Mouse (Mus musculus) limb, embryonic 15.5 days (tissue): ENCODE data around the gene AC170998.1. TPM values are rescaled to one million over a fixed set of nuclear protein-coding genes. Genes with fewer than 3 reads are reported as not detected.
A peak's percentile ranks its signal among the peaks of the same experiment; 100 is the strongest.
"Not testable (repeated sequence)": the region's sequence is repeated elsewhere in the genome, so short reads cannot be mapped to it uniquely, and the experiment has no call there.

Experiments
- ATAC-seq: fragments of 200-750 bp; cut with Nextera tagmentation; 2 replicates; pipeline ENCODE4 v1.8.0; 2017; ENCODE audit warnings: low read depth, moderate TSS enrichment; ENCODE audit not compliant: insufficient number of reproducible peaks, low FRiP score, low TSS enrichment
- H3K27ac ChIP-seq: fragments of 300-500 bp; sonication (generic); 2 replicates; pipeline ENCODE4 v1.5.1; 2015; ENCODE audit warnings: moderate library complexity, mild to moderate bottlenecking, inconsistent platforms
- H3K27me3 ChIP-seq: fragments of 300-500 bp; sonication (generic); 2 replicates; pipeline ENCODE4 v1.6.1; 2015; ENCODE audit warnings: inconsistent platforms
- H3K36me3 ChIP-seq: fragments of 300-500 bp; sonication (generic); 2 replicates; pipeline ENCODE4 v1.6.1; 2015; ENCODE audit warnings: inconsistent platforms
- H3K4me1 ChIP-seq: fragments of 300-500 bp; sonication (generic); 2 replicates; pipeline ENCODE4 v1.6.1; 2015; ENCODE audit warnings: inconsistent platforms
- H3K4me2 ChIP-seq: fragments of 300-500 bp; sonication (generic); 2 replicates; pipeline ENCODE4 v1.6.1; 2015; ENCODE audit warnings: mild to moderate bottlenecking, inconsistent platforms
- H3K4me3 ChIP-seq: fragments of 300-500 bp; sonication (generic); 2 replicates; pipeline ENCODE4 v1.5.1; 2015; ENCODE audit warnings: mild to moderate bottlenecking, inconsistent platforms
- H3K9ac ChIP-seq: fragments of 300-500 bp; sonication (generic); 2 replicates; pipeline ENCODE4 v1.6.1; 2015; ENCODE audit warnings: inconsistent platforms
- H3K9me3 ChIP-seq: fragments of 300-500 bp; sonication (generic); 2 replicates; pipeline ENCODE4 v1.6.1; 2016; ENCODE audit warnings: inconsistent platforms
- WGBS: fragments of 180-500 bp; shearing (Covaris S2); methylation state at CpG from one replicate; pipeline ENCODE4 v1.1.7; 2015; 5-methylcytosine and 5-hydroxymethylcytosine counted together
- polyA plus RNA-seq: library from polyadenylated mRNA; unstranded; fragments of >200 nt; fragmentation: Nextera tagmentation; extraction: Ambion mirVana; gene quantifications from 2 replicates; pipeline ENCODE4 v1.2.1, GENCODE M21; 2015

Gene AC170998.1
- polyA plus RNA-seq, 1 experiment from 2014 or later, result 2.4 TPM

DNA sequence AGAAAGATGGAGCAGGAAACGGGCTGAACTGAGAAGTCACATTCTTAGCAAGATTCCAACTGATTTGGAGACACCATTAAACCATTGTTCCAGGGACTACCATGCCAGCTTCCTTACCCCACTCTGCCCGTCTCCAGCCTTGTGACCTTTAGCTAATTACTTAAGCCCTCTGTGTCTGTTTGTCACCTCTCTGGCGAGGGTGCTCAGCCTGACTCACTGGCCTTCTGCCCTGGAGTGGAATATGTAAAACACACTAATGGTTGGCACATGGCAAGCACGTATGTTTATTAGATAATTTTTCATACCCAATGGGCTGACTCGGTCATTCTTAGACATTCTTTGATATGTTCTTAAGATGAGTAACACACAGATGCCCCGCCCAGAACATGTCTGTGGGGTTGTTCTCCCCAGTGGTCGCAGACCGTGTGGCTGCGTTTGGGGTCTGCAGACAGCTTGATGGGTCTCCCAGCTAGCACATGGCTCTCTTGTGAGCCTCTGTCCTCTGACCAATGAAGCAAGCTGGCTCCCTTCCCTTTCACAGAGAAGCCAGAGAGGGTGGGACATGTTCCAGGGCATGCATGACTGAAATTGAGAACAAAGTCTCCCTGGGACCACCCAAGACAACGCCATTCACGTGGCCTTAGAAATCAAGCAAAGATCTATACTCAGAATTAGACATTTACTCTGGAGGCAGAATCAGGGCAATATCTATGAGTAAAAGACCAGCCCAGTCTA lies 41.1 kb downstream of the AC170998.1 start:
- Histone ChIP-seq H3K36me3 (no peaks in the 10 kb centered on the region), H3K4me3 (no peak overlapping the region), H3K9me3 (no peaks in the 10 kb centered on the region), H3K27me3 (peaks cover 11% of the 10 kb centered on the region; the same call in 1 of the 2 replicates), H3K4me2 (no peak overlapping the region), H3K4me1 (peaks cover 26% of the 10 kb centered on the region), H3K27ac (no peak overlapping the region), H3K9ac (no peak overlapping the region)
- ATAC-seq, result no peak
- 70% methylated on average over 11 of the region's 11 CpGs for WGBS

DNA sequence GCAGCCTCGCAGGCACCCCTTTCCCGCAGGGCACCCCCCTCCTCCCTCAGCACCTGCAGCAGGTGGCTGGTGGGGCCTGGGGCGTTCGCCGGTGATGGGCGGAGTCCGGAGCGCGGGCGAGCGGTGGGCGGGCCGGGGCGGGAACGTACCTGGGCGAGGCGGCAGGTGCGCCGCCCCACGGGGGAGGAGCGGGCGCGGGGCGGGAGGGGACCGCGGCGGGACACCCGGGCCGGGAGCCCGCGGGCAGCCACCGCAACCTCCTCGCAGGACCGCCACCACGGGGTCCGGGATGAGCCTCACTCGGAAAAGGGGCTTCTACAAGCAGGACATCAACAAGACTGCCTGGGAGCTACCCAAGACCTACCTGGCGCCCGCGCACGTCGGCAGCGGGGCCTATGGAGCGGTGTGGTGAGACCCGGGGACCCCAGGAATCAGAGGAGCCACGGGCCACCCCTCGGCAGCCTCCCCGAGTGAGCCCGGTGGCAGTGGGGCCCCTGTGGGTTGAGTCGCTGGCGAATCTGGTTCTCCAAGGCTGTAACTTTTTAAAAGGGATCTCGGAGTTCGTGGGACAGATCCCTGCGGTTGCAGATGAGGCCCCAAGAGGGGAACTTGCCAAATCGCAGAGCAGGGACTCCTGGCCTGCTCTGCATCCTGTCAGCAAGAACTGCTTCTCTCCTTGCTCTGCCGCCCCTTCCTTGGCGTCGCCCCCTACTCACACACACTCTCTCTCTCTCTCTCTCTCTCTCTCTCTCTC lies 43.4 kb downstream of the AC170998.1 start, which contains the start of gene Mapk13:
Gene Mapk13 (plus strand): TSS at position 177 of the 754 bp plus-strand sequence.
- Histone ChIP-seq H3K9ac (peak within 1 kb of the TSS; percentile 50), H3K4me2 (peak within 1 kb of the TSS; percentile 90), H3K36me3 (no peaks in the 10 kb centered on the region), H3K9me3 (no peaks in the 10 kb centered on the region), H3K4me3 (peak within 1 kb of the TSS; percentile 55), H3K27ac (peak within 1 kb of the TSS; percentile 75), H3K27me3 (peaks cover 11% of the 10 kb centered on the region; the same call in 1 of the 2 replicates), H3K4me1 (peaks cover 26% of the 10 kb centered on the region)
- ATAC-seq, result no peak
- under 1% methylated on average over 30 of the region's 58 CpGs for WGBS

DNA sequence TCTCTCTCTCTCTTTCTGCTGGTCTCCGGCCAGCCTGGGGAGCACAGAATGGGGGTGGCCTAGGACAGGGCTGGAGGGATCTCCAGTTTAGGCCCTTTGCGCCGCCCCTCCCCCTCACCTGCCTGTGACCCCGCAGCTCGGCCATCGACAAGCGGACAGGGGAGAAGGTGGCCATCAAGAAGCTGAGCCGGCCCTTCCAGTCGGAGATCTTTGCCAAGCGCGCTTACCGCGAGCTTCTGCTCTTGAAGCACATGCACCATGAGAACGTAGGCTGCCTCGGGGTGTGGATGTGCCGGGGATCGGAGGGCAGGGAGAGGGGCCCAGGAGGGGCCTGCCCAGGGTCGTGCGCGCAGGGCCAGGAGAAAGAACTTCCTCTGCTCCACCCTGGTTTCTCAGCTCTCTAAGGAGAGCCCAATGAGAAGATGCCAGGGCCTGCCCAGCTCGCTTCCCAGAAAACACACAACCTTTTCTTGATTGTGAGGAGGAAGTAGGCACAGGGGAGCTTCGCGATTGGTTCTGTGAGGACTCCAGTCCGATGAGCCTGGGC lies 44.1 kb downstream of the AC170998.1 start:
- peaks cover 26% of the 10 kb centered on the region for H3K4me1 ChIP-seq
- no peaks in the 10 kb centered on the region for H3K9me3 ChIP-seq
- H3K4me3 ChIP-seq, result peak overlapping the region; percentile 55
- peaks cover 11% of the 10 kb centered on the region; the same call in 1 of the 2 replicates for H3K27me3 ChIP-seq
- H3K4me2 ChIP-seq, result peak overlapping the region; percentile 90
- H3K27ac ChIP-seq, result no peak overlapping the region
- H3K9ac ChIP-seq, result peak overlapping the region; percentile 50
- ATAC-seq, result no peak
- WGBS, result 2% methylated on average over 23 of the region's 24 CpGs
- H3K36me3 ChIP-seq, result no peaks in the 10 kb centered on the region

DNA sequence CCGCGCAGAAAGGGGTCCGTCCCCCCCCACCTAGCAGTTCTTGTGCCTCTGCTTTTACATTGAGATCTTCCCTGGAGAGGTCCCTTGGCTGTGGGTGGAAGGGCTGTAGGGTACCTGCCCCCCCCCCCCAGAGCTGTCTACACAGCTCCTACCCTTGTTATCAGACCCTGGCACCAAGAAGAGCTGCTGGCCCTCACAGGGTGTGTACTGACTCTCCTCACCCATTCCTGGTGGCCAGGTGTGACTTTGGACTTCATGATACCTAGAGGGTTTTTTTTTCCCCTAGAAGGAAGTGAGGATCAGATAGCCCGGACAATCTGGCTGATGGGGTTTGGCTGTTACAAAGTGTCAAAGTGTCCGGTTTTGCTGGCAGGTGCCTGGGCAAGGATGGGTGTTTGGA lies 45.4 kb downstream of the AC170998.1 start:
- Histone ChIP-seq H3K36me3 (no peaks in the 10 kb centered on the region), H3K9me3 (no peaks in the 10 kb centered on the region), H3K9ac (no peak overlapping the region), H3K4me3 (no peak overlapping the region), H3K27me3 (peaks cover 11% of the 10 kb centered on the region; the same call in 1 of the 2 replicates), H3K4me1 (peaks cover 26% of the 10 kb centered on the region), H3K4me2 (no peak overlapping the region), H3K27ac (no peak overlapping the region)
- 90% methylated on average over 5 of the region's 5 CpGs for WGBS
- no peak for ATAC-seq

DNA sequence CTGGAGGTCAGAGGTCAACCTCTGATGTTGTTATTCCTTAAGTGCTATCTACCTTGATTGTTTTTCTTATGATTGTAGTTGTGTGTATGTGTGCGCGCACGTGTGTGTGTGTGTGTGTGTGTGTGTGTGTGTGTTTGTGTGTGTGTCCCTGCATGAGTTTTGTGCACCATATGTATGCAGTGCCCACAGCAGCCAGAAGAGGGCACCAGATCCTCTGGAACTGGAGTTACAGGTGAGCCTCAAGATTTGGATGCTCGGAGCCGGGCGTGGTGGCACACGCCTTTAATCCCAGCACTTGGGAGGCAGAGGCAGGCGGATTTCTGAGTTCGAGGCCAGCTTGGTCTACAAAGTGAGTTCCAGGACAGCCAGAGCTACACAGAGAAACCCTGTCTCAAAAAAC lies 48.4 kb downstream of the AC170998.1 start:
- H3K4me3 ChIP-seq, H3K4me2 ChIP-seq, ATAC-seq, H3K27ac ChIP-seq, H3K9me3 ChIP-seq, H3K27me3 ChIP-seq, H3K36me3 ChIP-seq, H3K9ac ChIP-seq: not testable (repeated sequence)
- WGBS, result 97% methylated on average over 9 of the region's 9 CpGs
- H3K4me1 ChIP-seq, result peaks cover 16% of the 10 kb centered on the region

DNA sequence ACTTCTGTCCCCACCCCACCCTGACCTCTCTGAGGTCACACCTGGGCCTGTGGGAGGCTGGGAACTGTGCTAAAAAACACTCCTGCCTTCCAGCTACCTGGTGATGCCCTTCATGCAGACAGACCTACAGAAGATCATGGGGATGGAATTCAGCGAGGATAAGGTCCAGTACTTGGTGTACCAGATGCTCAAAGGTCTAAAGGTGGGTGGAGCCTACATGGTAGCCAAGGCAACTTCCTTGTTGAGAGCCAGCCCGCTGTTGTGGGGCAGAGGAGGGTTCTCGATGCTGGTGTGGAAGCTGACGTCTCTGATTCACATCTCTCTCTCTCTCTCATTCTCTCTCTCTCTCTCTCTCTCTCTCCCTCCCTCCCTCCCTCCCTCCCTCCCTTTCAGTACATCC lies 49.3 kb downstream of the AC170998.1 start:
- no peak for ATAC-seq
- Histone ChIP-seq H3K27ac (no peak overlapping the region), H3K4me1 (peaks cover 8% of the 10 kb centered on the region), H3K4me3 (no peak overlapping the region), H3K36me3 (no peaks in the 10 kb centered on the region; the same call in 1 of the 2 replicates), H3K9ac (no peak overlapping the region), H3K9me3 (no peaks in the 10 kb centered on the region), H3K4me2 (no peak overlapping the region), H3K27me3 (peaks cover 4% of the 10 kb centered on the region; the same call in 1 of the 2 replicates)
- 85% methylated on average over 4 of the region's 4 CpGs for WGBS

Other genes starting within 250 kb of the AC170998.1 start
- gene Fkbp5, start 208.6 kb upstream of the AC170998.1 start, polyA plus RNA-seq, result 29.8 and 42.1 TPM in 2 replicates
- not detected in 2 replicates for gene Armc12, start 195.3 kb upstream of the AC170998.1 start, polyA plus RNA-seq
- not detected in 2 replicates for gene Clpsl2, start 176.7 kb upstream of the AC170998.1 start, polyA plus RNA-seq
- gene Clps, start 165.3 kb upstream of the AC170998.1 start, polyA plus RNA-seq, result 0.47 and 1.8 TPM in 2 replicates
- gene Lhfpl5, start 150.4 kb upstream of the AC170998.1 start, polyA plus RNA-seq, result 0.40 and 0.60 TPM in 2 replicates
- gene Srpk1, start 103.4 kb upstream of the AC170998.1 start, polyA plus RNA-seq, result 120 and 121 TPM in 2 replicates
- 0.60 and 0.72 TPM in 2 replicates for gene Slc26a8, start 35.9 kb upstream of the AC170998.1 start, polyA plus RNA-seq
- 37.9 and 45.2 TPM in 2 replicates for gene Mapk14, start 34.8 kb upstream of the AC170998.1 start, polyA plus RNA-seq
- 126 and 130 TPM in 2 replicates for gene Mapk13, start 43.2 kb downstream of the AC170998.1 start, polyA plus RNA-seq
- gene Brpf3, start 75.0 kb downstream of the AC170998.1 start, polyA plus RNA-seq, result 7.3 and 8.4 TPM in 2 replicates
- gene Pnpla1, start 132.3 kb downstream of the AC170998.1 start, polyA plus RNA-seq, result 13.8 and 14.1 TPM in 2 replicates
- gene 4930539E08Rik, start 189.2 kb downstream of the AC170998.1 start, polyA plus RNA-seq, result 0.22 and 0.27 TPM in 2 replicates
- not detected in 2 replicates for gene Pxt1, start 217.8 kb downstream of the AC170998.1 start, polyA plus RNA-seq
- 88.9 and 98.7 TPM in 2 replicates for gene Kctd20, start 225.9 kb downstream of the AC170998.1 start, polyA plus RNA-seq